Mouse (Mus musculus) spleen, adult 2 months (tissue): Measurements from ENCODE around the gene Arrdc4. TPM values are rescaled to one million over a fixed set of nuclear protein-coding genes. Genes with fewer than 3 reads are reported as not detected.

Source experiments
- DNase-seq, 2 experiments: peaks; one replicate each; pipeline versions ENCODE4 v3.0.0 to v3.0.0-alpha.2; 2012 to 2021; ENCODE audit warnings: low spot score in 2 of 2, low read depth in 1 of 2
- H3K27ac ChIP-seq: fragments of 200-500 bp; 2 replicates; pipeline ENCODE4 v1.5.1; 2012; ENCODE audit warnings: low read length, inconsistent platforms; ENCODE audit not compliant: insufficient read depth
- H3K27me3 ChIP-seq: fragments of 200-500 bp; 2 replicates; pipeline ENCODE4 v1.6.1; 2012; ENCODE audit warnings: mild to moderate bottlenecking, moderate library complexity, low read length, inconsistent platforms; ENCODE audit not compliant: control insufficient read depth, insufficient read depth
- H3K36me3 ChIP-seq: fragments of 200-500 bp; 2 replicates; pipeline ENCODE4 v1.6.1; 2012; ENCODE audit warnings: mild to moderate bottlenecking, low read length, inconsistent platforms; ENCODE audit not compliant: control insufficient read depth, insufficient read depth
- H3K4me1 ChIP-seq: fragments of 200-500 bp; 2 replicates; pipeline ENCODE4 v1.6.1; 2011; ENCODE audit warnings: inconsistent platforms; ENCODE audit not compliant: control insufficient read depth, insufficient read depth, insufficient read length
- H3K4me3 ChIP-seq: fragments of 200-500 bp; 2 replicates; pipeline ENCODE4 v1.5.1; 2011; ENCODE audit warnings: mild to moderate bottlenecking, inconsistent platforms; ENCODE audit not compliant: insufficient read depth, insufficient read length; ENCODE audit errors: extremely low read depth
- CTCF ChIP-seq: fragments of 200-500 bp; IDR thresholded peaks from 2 replicates; pipeline ENCODE4 v1.5.1; 2011; ENCODE audit warnings: mild to moderate bottlenecking, inconsistent platforms; ENCODE audit not compliant: insufficient read depth, insufficient read length, insufficient replicate concordance; ENCODE audit errors: extremely low read depth
- POLR2A ChIP-seq: fragments of 200-500 bp; IDR thresholded peaks from 2 replicates; pipeline ENCODE4 v1.6.1; 2011; ENCODE audit warnings: low read depth, low read length, inconsistent platforms
- WGBS: fragments of 180-500 bp; shearing (Covaris S2); methylation state at CpG from one replicate; pipeline ENCODE4 v1.1.7; 2018; 5-methylcytosine and 5-hydroxymethylcytosine counted together
- polyA plus RNA-seq: library from polyadenylated mRNA; depleted of rRNA; stranded (reverse); fragments of >200 nt; gene quantifications from 2 replicates; pipeline ENCODE4 v1.2.3, GENCODE M21; 2012

Arrdc4 gene
- polyA plus RNA-seq, 1 experiment = 4.3 TPM

GRCm38 (mm10) chr7:68712928-68713327, 36.1 kb downstream of the Arrdc4 start:
- TF ChIP-seq CTCF (no peak), POLR2A (no peak)
- Histone ChIP-seq H3K27ac (no peak overlapping the region), H3K27me3 (no peaks in the 10 kb centered on the region), H3K4me1 (no peaks in the 10 kb centered on the region), H3K4me3 (no peak overlapping the region), H3K36me3 (no peaks in the 10 kb centered on the region)
- WGBS = 86% methylated on average over 1 of the region's 1 CpGs
- DNase-seq = no peak

DNA sequence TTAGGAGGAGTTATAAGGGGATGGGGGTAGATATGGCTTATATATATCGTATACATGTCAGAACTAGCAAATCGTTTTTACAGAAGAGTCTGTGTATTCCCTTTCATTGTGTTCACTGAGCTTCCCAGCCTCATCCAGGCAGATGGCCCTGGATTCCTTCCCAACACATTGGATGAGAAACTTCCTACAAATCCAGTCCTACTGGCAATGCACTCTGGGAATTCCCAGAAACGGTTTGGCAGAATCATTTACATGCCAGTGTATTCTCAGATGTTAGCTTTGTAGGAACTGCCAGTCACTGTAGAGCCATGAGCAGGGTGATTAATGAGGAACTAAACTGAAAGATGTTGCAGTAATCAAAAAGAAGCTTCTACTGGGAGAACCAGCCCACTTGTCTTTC, 36.6 kb downstream of the Arrdc4 start:
- DNase-seq = no peak
- no peak overlapping the region for H3K4me3 ChIP-seq

DNA sequence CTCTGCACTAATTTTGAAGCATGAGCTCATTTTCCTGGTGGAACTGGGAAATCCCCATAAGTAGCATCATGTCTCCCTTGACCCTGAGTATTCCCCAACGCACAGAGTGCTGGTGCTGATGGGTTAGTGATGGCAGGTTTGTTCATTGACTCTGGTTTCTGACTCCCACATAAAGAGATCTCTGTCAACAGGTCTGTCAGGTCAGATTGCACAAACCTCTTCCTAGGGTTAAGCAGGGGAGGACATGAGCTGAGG, 39.8 kb downstream of the Arrdc4 start:
- Histone ChIP-seq H3K27ac (no peak overlapping the region), H3K4me1 (no peaks in the 10 kb centered on the region), H3K36me3 (no peaks in the 10 kb centered on the region), H3K4me3 (no peak overlapping the region), H3K27me3 (no peaks in the 10 kb centered on the region)
- no peak for DNase-seq
- no peak for TF ChIP-seq CTCF
- no peak for TF ChIP-seq POLR2A
- 76% methylated on average over 1 of the region's 1 CpGs for WGBS

More for the DNA sequence above, 36.6 kb downstream of the Arrdc4 start:
- Histone ChIP-seq H3K27ac (no peak overlapping the region), H3K4me1 (no peaks in the 10 kb centered on the region), H3K36me3 (no peaks in the 10 kb centered on the region), H3K27me3 (no peaks in the 10 kb centered on the region)
- TF ChIP-seq CTCF (no peak), POLR2A (no peak)
- 63% methylated on average over 3 of the region's 3 CpGs for WGBS

DNA sequence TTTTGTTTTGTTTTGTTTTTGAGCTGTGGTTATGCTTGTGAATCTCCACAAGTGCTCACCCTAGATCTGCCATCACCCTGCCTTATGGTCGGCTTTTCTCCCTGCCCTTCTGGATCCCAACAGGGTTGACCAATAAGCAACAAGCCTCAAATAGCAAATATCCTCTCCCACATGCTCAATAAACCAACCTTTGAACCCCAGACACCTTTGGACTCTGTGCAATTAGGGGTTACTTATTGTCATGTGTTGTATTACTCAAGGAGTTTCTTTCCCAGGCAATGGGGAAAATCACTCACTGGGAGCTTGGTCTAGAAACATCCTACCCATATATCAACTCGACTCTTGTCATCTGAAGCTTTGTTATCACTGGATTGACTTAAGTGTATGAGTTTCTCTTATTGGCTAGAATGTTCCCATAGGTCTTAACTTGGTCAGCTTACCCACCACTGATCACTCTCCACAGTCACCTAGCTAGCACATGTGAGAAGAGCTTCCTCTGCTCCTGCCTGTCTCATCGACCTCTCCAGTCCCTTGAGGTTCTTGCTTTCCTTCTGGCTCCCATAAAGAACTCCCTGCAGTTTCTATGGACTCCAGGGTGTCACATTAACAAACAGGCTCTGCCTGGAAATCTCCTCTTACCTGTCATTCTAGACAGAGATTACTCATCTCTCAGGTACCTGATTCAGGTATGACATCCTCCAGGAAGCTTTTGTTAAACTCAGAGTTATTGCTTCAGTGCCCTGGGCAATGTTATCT, 40.3 kb downstream of the Arrdc4 start:
- WGBS = 75% methylated on average over 3 of the region's 3 CpGs
- no peaks in the 10 kb centered on the region for H3K27me3 ChIP-seq

DNA sequence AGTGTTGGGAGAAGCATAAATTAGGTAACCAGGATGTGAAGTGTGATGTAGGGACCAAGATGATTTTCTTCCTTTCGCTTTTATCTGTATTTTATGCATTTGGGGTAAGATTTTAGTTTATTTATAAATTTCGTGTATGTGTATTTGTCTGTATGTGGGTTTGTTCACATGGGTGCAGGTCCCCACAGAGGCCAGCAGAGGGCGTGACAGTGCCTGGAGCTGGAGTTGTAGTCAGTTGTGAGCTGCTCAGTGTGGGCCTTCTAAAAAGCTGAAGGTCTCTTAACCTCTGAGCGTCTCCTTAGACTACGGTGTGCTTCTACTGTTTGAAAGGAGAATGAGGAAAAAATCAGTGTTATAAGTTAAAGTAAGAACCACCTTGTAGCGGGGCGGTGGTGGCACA, 43.9 kb downstream of the Arrdc4 start:
- Histone ChIP-seq H3K4me3 (no peak overlapping the region), H3K4me1 (no peaks in the 10 kb centered on the region), H3K27me3 (no peaks in the 10 kb centered on the region), H3K36me3 (no peaks in the 10 kb centered on the region), H3K27ac (no peak overlapping the region)
- DNase-seq = no peak
- WGBS = 90% methylated on average over 7 of the region's 7 CpGs
- TF ChIP-seq POLR2A = no peak
- no peak for TF ChIP-seq CTCF

More for the DNA sequence above, 40.3 kb downstream of the Arrdc4 start:
- TF ChIP-seq CTCF (no peak), POLR2A (no peak)
- Histone ChIP-seq H3K36me3 (no peaks in the 10 kb centered on the region), H3K4me1 (no peaks in the 10 kb centered on the region), H3K4me3 (no peak overlapping the region), H3K27ac (no peak overlapping the region)
- no peak for DNase-seq

DNA sequence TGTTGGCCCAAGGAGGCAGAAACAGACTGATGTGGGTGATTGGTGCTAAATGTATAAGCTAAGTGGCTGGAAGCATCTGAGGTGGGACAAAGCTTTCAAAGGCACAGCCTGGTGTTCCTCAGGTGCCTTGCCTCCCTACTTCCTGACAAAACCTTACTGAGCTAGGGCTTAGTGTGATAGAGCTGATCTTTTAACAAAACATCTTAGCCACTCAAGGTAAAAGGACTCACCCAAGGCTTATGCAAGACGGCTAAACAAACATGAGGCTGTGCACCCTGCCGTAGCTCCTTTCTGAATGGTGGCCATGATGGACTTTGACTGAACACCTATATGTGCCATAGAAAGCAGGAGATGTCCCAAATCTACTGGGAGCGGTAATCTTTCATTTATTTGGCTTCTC, 51.7 kb downstream of the Arrdc4 start:
- Histone ChIP-seq H3K27ac (no peak overlapping the region), H3K36me3 (no peaks in the 10 kb centered on the region), H3K4me3 (no peak overlapping the region), H3K27me3 (no peaks in the 10 kb centered on the region), H3K4me1 (no peaks in the 10 kb centered on the region)
- DNase-seq = no peak
- no peak for TF ChIP-seq POLR2A
- TF ChIP-seq CTCF = no peak
- 92% methylated on average over 3 of the region's 3 CpGs for WGBS

DNA sequence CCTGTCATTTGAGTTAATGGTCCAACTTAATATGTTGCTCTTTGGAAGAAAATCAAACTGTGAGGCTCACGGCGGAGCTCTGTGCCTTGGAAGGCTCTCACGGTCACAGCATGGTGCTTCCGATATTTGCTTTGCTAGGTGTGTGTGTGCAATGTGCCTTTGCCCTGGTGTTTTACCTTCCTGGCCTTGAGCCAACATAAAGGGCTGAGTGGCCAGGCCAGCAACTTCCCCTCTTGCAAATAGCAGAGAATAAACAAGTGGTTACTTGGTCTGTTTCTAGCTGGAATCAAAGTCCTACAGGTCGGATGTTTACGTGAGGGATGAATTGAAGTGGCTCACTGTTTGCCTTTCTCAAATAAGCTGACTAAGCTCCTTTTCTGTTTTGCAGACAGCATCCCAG, 52.1 kb downstream of the Arrdc4 start:
- H3K4me3 ChIP-seq = no peak overlapping the region
- no peaks in the 10 kb centered on the region for H3K4me1 ChIP-seq
- no peak for DNase-seq
- no peaks in the 10 kb centered on the region for H3K27me3 ChIP-seq
- no peak overlapping the region for H3K27ac ChIP-seq
- TF ChIP-seq POLR2A = no peak
- no peak for TF ChIP-seq CTCF
- WGBS = 82% methylated on average over 6 of the region's 6 CpGs
- H3K36me3 ChIP-seq = no peaks in the 10 kb centered on the region
